Comparison of ENCODE assay signal across 9 mouse cellular contexts in genomic region chr1:134361195-134361856, GRCm38 (mm10). TPM values are rescaled to one million over a fixed set of nuclear protein-coding genes. Genes with fewer than 3 reads are reported as not detected.
DNase-seq lines count a peak whose midpoint lies in the region; ATAC-seq and TF ChIP-seq lines count a peak whose summit lies in the region.
"Had no signal": no experiment of that assay in that cellular context is flagged by ENCODE, and none has a peak within 500 bp of the region (broad histone marks: within the 10 kb centered on the region; RNA-seq: fewer than 3 reads in every experiment).

No protein-coding gene starts in this region.

- CTCF ChIA-PET in Patski (lab: Charles Lee) = no interaction called here

- H3K9ac ChIP-seq in kidney, embryonic 14.5 days (ENCODE audit: low read depth, low read length) = peak overlapping the region; percentile 92
- peak overlapping the region; percentile 93 for H3K9ac ChIP-seq in forebrain, embryonic 16.5 days (replicated peaks; ENCODE audit: low read depth, low read length)
- peak overlapping the region; percentile 89 for H3K9ac ChIP-seq in liver, embryonic 15.5 days

- H3K27me3 ChIP-seq in kidney, embryonic 14.5 days (ENCODE audit: control insufficient read depth, insufficient read depth, low read length) = no peaks in the 10 kb centered on the region
- no peaks in the 10 kb centered on the region for H3K27me3 ChIP-seq in Patski
- H3K27me3 ChIP-seq in forebrain, embryonic 16.5 days (replicated peaks; ENCODE audit: control insufficient read depth, insufficient read depth, low read length) = no peaks in the 10 kb centered on the region
- H3K27me3 ChIP-seq in liver, embryonic 15.5 days = no peaks in the 10 kb centered on the region

- H3K4me3 ChIP-seq in kidney, embryonic 14.5 days (ENCODE audit: low read length) = peak overlapping the region; percentile 92
- H3K4me3 ChIP-seq in forebrain, embryonic 16.5 days (replicated peaks; ENCODE audit: low read length) = peak overlapping the region; percentile 96
- H3K4me3 ChIP-seq in liver, embryonic 15.5 days (replicated peaks) = peak overlapping the region; percentile 91

- WGBS in kidney, embryonic 14.5 days = 1% methylated on average over 37 of the region's 44 CpGs
- 2% methylated on average over 33 of the region's 44 CpGs for WGBS in forebrain, embryonic 16.5 days
- WGBS in liver, embryonic 15.5 days (ENCODE audit: insufficient replicate concordance) = under 1% methylated on average over 44 of the region's 44 CpGs

- POLR2A ChIA-PET in Patski (lab: Charles Lee) = interaction anchor here (1.3 to 1.4 kb wide), 2 partner anchors 11 to 44 kb away, joined by 4 read pairs; partner anchors contain the start of gene Cyb5r1

- DNase-seq in kidney, adult 11 months = no peak
- DNase-seq in Patski (ENCODE audit: low read depth, low spot score) (no peak), MN1 (ENCODE audit: low spot score) (no peak)
- peak; percentile 25 for DNase-seq in testis, postnatal 10 days (ENCODE audit: low spot score)
- DNase-seq in frontal cortex, postnatal 10 days (ENCODE audit: low spot score in 2 of 2) = no peak

- peak overlapping the region; percentile 57; the same call in 1 of the 2 replicates for H3K27ac ChIP-seq in kidney, embryonic 14.5 days (ENCODE audit: low read depth, low read length)
- H3K27ac ChIP-seq in forebrain, embryonic 16.5 days (ENCODE audit: low read length) = peak overlapping the region; percentile 78
- peak overlapping the region; percentile 97 for H3K27ac ChIP-seq in liver, embryonic 15.5 days (replicated peaks)

- H3K9me3 ChIP-seq in kidney, embryonic 14.5 days (ENCODE audit: control insufficient read depth, low read length) = no peaks in the 10 kb centered on the region
- no peaks in the 10 kb centered on the region for H3K9me3 ChIP-seq in forebrain, embryonic 16.5 days (ENCODE audit: control insufficient read depth, low read length)
- no peaks in the 10 kb centered on the region for H3K9me3 ChIP-seq in liver, embryonic 15.5 days (replicated peaks)

- TF ChIP-seq CTCF in Patski (IDR thresholded peaks at IDR 0.05) = no peak

- ATAC-seq in kidney, embryonic 14.5 days (ENCODE audit: low FRiP score, low TSS enrichment) = peak; percentile 86; the same call in 1 of the 2 replicates
- ATAC-seq in Patski = peak; percentile 73
- ATAC-seq in forebrain, embryonic 16.5 days = peak; percentile 84
- ATAC-seq in liver, embryonic 15.5 days (ENCODE audit: insufficient read depth) = peak; percentile 89

- peaks cover 29% of the 10 kb centered on the region for H3K36me3 ChIP-seq in kidney, embryonic 14.5 days (ENCODE audit: control insufficient read depth, insufficient read depth, low read length)
- H3K36me3 ChIP-seq in forebrain, embryonic 16.5 days (ENCODE audit: control insufficient read depth, insufficient read depth) = peaks cover 9% of the 10 kb centered on the region
- H3K36me3 ChIP-seq in liver, embryonic 15.5 days (replicated peaks) = peaks cover 41% of the 10 kb centered on the region

- H3K4me1 ChIP-seq in kidney, embryonic 14.5 days (ENCODE audit: control insufficient read depth, insufficient read depth, low read length) = peaks cover 11% of the 10 kb centered on the region
- H3K4me1 ChIP-seq in forebrain, embryonic 16.5 days (replicated peaks; ENCODE audit: control insufficient read depth, insufficient read depth, low read length) = peaks cover 14% of the 10 kb centered on the region
- peaks cover 31% of the 10 kb centered on the region for H3K4me1 ChIP-seq in liver, embryonic 15.5 days (replicated peaks)

- H3K4me2 ChIP-seq in kidney, embryonic 14.5 days (replicated peaks; ENCODE audit: low read depth, low read length) = peak overlapping the region; percentile 77
- H3K4me2 ChIP-seq in forebrain, embryonic 16.5 days (ENCODE audit: low read length) = peak overlapping the region; percentile 94
- peak overlapping the region; percentile 76 for H3K4me2 ChIP-seq in liver, embryonic 15.5 days

- in situ Hi-C loops in Patski (cut with MboI; ENCODE audit: low pct_unique_long_range_greater_than_20kb) = loop anchor here (5.0 kb wide), 1 partner anchor 46 kb away; the partner anchor contains the start of gene Cyb5r1

RNA-seq across cellular contexts. Expression of gene Tmem183a, which starts 0.5 kb away (rescaled TPM):
- polyA plus RNA-seq in kidney, embryonic 14.5 days (2014; fragmentation: Nextera tagmentation; extraction: Ambion mirVana) = 57.0 and 91.3 TPM in 2 replicates
- 67.9 TPM for polyA plus RNA-seq in Patski (2021)
- 150 and 151 TPM in 2 replicates for polyA plus RNA-seq in forebrain, embryonic 16.5 days (2015; fragmentation: Nextera tagmentation; extraction: Ambion mirVana)
- polyA plus RNA-seq in liver, embryonic 15.5 days (2015; fragmentation: Nextera tagmentation; extraction: Ambion mirVana) = 49.8 and 53.9 TPM in 2 replicates

RNA-seq across cellular contexts. Expression of gene 4933406M09Rik, which starts 24.4 kb away (rescaled TPM):
- polyA plus RNA-seq in kidney, embryonic 14.5 days (2014; fragmentation: Nextera tagmentation; extraction: Ambion mirVana) = not detected in 2 replicates
- not detected for polyA plus RNA-seq in Patski (2021)
- polyA plus RNA-seq in forebrain, embryonic 16.5 days (2015; fragmentation: Nextera tagmentation; extraction: Ambion mirVana) = not detected in 2 replicates
- polyA plus RNA-seq in liver, embryonic 15.5 days (2015; fragmentation: Nextera tagmentation; extraction: Ambion mirVana) = not detected in 2 replicates
- polyA plus RNA-seq: brain, embryonic 14.5 days had no signal

RNA-seq across cellular contexts. Expression of gene Ppfia4, which starts 28.6 kb away (rescaled TPM):
- 1.6 and 2.7 TPM in 2 replicates for polyA plus RNA-seq in kidney, embryonic 14.5 days (2014; fragmentation: Nextera tagmentation; extraction: Ambion mirVana)
- 0.30 TPM for polyA plus RNA-seq in Patski (2021)
- 11.1 and 16.4 TPM in 2 replicates for polyA plus RNA-seq in forebrain, embryonic 16.5 days (2015; fragmentation: Nextera tagmentation; extraction: Ambion mirVana)
- polyA plus RNA-seq in liver, embryonic 15.5 days (2015; fragmentation: Nextera tagmentation; extraction: Ambion mirVana) = 1.8 and 2.1 TPM in 2 replicates

RNA-seq across cellular contexts. Expression of gene Cyb5r1, which starts 44.0 kb away (rescaled TPM):
- 28.4 and 36.7 TPM in 2 replicates for polyA plus RNA-seq in kidney, embryonic 14.5 days (2014; fragmentation: Nextera tagmentation; extraction: Ambion mirVana)
- polyA plus RNA-seq in Patski (2021) = 104 TPM
- polyA plus RNA-seq in forebrain, embryonic 16.5 days (2015; fragmentation: Nextera tagmentation; extraction: Ambion mirVana) = 20.3 and 23.3 TPM in 2 replicates
- polyA plus RNA-seq in liver, embryonic 15.5 days (2015; fragmentation: Nextera tagmentation; extraction: Ambion mirVana) = 17.3 and 17.4 TPM in 2 replicates

RNA-seq across cellular contexts. Expression of gene Adipor1, which starts 53.9 kb away (rescaled TPM):
- polyA plus RNA-seq in kidney, embryonic 14.5 days (2014; fragmentation: Nextera tagmentation; extraction: Ambion mirVana) = 77.4 and 91.3 TPM in 2 replicates
- 144 TPM for polyA plus RNA-seq in Patski (2021)
- polyA plus RNA-seq in forebrain, embryonic 16.5 days (2015; fragmentation: Nextera tagmentation; extraction: Ambion mirVana) = 63.9 and 65.5 TPM in 2 replicates
- polyA plus RNA-seq in liver, embryonic 15.5 days (2015; fragmentation: Nextera tagmentation; extraction: Ambion mirVana) = 162 and 178 TPM in 2 replicates
